In the genomic region with DNA sequence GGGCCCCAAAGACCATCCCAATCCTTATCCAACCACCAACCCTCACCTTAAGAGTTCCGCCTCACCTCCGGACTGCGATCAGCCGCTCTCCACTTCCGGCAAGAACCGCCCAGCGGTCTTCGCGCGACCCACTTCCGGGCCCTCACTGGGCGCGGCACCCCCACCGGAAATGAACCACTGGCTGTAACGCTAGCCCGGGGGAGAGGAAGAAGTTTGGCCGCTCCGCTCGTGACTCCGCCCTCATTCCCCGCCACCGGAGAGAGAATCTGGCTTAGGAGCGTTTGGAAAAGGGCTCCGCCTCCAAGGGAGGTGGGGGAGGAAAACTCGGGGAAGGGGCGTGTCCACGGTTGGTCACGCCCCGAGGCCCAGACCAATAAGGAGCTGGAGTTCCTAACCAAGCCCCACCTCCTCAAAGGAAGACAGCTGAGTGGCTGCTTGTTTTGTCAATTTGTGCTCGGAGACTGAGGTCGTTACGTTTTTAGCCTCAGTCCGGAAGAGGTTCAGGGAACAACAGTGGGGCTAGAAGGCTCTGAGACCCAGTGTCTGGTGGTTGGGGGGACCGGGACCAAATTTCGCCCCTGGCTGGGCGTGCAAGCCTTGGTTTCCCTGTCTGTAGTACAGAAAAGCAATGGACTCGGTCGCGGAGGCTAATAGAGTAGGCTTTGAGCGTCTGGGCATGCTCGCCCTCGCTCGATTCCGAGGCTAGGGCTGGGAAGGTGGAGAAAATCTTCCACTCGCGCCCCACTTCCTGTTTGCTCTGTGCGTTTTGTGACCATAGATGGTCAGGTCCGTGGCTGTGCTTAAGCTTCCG, we compare ENCODE assay signal across 1 mouse cellular context.
TF ChIP-seq lines count a peak whose summit lies in the region.

Cap1 (minus strand) TSS at position 289 of the 811 bp plus-strand sequence.

TF ChIP-seq in MEL, 35 proteins besides CTCF, POLR2A, EP300 and RAD21 (continued from another document):
- TF ChIP-seq NRF1 (IDR thresholded peaks at IDR 0.05; ENCODE audit: insufficient read depth, low read depth, low read length, poor library complexity, severe bottlenecking) (peak; percentile 30; the same call in 1 of the 2 replicates), MAFK (IDR thresholded peaks at IDR 0.05; ENCODE audit: borderline replicate concordance, low read depth, low read length) (no peak), USF2 (IDR thresholded peaks at IDR 0.05; ENCODE audit: borderline replicate concordance in 1 of 2, insufficient read depth in 1 of 2, low read depth in 1 of 2, low read length in 2 of 2) (peak in 1 of 2 experiments; percentile 28; a peak in 1 of 4 replicates), SIN3A (IDR thresholded peaks at IDR 0.05; ENCODE audit: low read length) (peak; percentile 78), MEF2A (IDR thresholded peaks at IDR 0.05; ENCODE audit: extremely low read depth, insufficient replicate concordance, low read depth, low read length, poor library complexity, severe bottlenecking) (peak; percentile 13; the same call in 1 of the 2 replicates), TBP (IDR thresholded peaks at IDR 0.05; ENCODE audit: low read depth, low read length) (peak; percentile 89), JUND (IDR thresholded peaks at IDR 0.05; ENCODE audit: low read depth, low read length) (no peak), MXI1 (IDR thresholded peaks at IDR 0.05; ENCODE audit: low read depth, low read length) (peak; percentile 56), MYC (IDR thresholded peaks at IDR 0.05; ENCODE audit: low read depth, low read length) (no peak), POLR2AphosphoS5 (IDR thresholded peaks at IDR 0.05; ENCODE audit: borderline replicate concordance, low read depth, low read length) (peak; percentile 69; the same call in 1 of the 2 replicates), NELFE (IDR thresholded peaks at IDR 0.05; ENCODE audit: low read depth, low read length) (peak; percentile 95), CHD1 (IDR thresholded peaks at IDR 0.05; ENCODE audit: low read depth, low read length) (no peak), ZNF384 (IDR thresholded peaks at IDR 0.05; ENCODE audit: low read depth, low read length) (no peak), ETS1 (IDR thresholded peaks at IDR 0.05; ENCODE audit: low read depth, low read length) (peak; percentile 42; the same call in 1 of the 2 replicates)
